In the genomic region with DNA sequence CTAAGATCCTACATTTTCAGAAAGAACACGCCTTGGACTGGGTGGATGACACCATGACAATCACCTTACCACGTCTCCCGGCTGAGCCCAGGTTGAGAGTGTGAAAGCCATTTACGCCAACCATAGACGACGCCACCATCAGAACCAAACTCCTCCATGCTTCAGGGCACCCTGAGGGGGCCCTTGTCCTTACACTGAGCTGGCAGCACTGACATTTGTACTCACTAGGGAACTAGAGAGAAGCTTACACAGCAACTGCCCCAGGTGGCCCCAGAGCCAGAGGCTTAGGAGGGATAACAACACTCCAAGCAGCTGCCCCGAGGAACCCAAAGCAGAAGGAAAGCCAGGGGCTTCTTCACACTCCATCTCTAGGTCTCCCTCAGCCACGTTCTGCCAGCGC, we compare ENCODE assay signal across 10 mouse cellular contexts. TPM values are rescaled to one million over a fixed set of nuclear protein-coding genes. Genes with fewer than 3 reads are reported as not detected.
DNase-seq lines count a peak whose midpoint lies in the region; ATAC-seq and TF ChIP-seq lines count a peak whose summit lies in the region.
"Had no signal": no experiment of that assay in that cellular context is flagged by ENCODE, and none has a peak within 500 bp of the region (broad histone marks: within the 10 kb centered on the region; RNA-seq: fewer than 3 reads in every experiment).

No protein-coding gene starts in this region.

- peak overlapping the region; percentile 87 for H3K4me2 ChIP-seq in heart, embryonic 13.5 days
- H3K4me2 ChIP-seq in embryonic facial prominence, embryonic 14.5 days (ENCODE audit: low read depth, low read length): peak overlapping the region; percentile 87; the same call in 1 of the 2 replicates

- DNase-seq in heart, postnatal 4 days: no peak
- DNase-seq in MEL (ENCODE audit: low read depth, low spot score) (peak; percentile 73), liver (peak; percentile 41)
- no peak for DNase-seq in embryonic facial prominence, embryonic 14.5 days (ENCODE audit: low spot score)
- no peak for DNase-seq in yolk sac, embryonic 10.5 days (ENCODE audit: low spot score)
- DNase-seq in cerebellum, adult 11-12 months: no peak
- no peak for DNase-seq in left cerebral cortex, postnatal 14 days (ENCODE audit: low spot score in 2 of 2)

- peaks cover 68% of the 10 kb centered on the region for H3K79me2 ChIP-seq in MEL (ENCODE audit: control insufficient read depth, insufficient read depth, low read length, poor library complexity)

- WGBS in heart, embryonic 13.5 days: 24% methylated on average over 9 of the region's 9 CpGs
- 66% methylated on average over 9 of the region's 9 CpGs for WGBS in embryonic facial prominence, embryonic 14.5 days

- no peak for TF ChIP-seq RAD21 in MEL (IDR thresholded peaks at IDR 0.05; ENCODE audit: low read depth, low read length)

- intact Hi-C loops in left cerebral cortex, postnatal 14 days (cut with DNase I): no loop called here

- H3K9ac ChIP-seq in heart, embryonic 13.5 days: peak overlapping the region; percentile 96
- peak overlapping the region; percentile 85 for H3K9ac ChIP-seq in MEL (ENCODE audit: control insufficient read depth, low read depth, low read length, poor library complexity, severe bottlenecking)
- H3K9ac ChIP-seq in embryonic facial prominence, embryonic 14.5 days (ENCODE audit: low read depth, low read length): peak overlapping the region; percentile 34; the same call in 1 of the 2 replicates

- peaks cover 73% of the 10 kb centered on the region for H3K4me1 ChIP-seq in heart, embryonic 13.5 days
- peaks cover 30 to 70% of the 10 kb centered on the region in 2 experiments for H3K4me1 ChIP-seq in MEL (ENCODE audit: control insufficient read depth in 1 of 2, insufficient read depth in 2 of 2, low read length in 2 of 2)
- H3K4me1 ChIP-seq in embryonic facial prominence, embryonic 14.5 days (ENCODE audit: control insufficient read depth, insufficient read depth, low read length): peaks cover 37% of the 10 kb centered on the region

- H3K27ac ChIP-seq in heart, embryonic 13.5 days (replicated peaks): peak overlapping the region; percentile 99
- peak overlapping the region; percentile 91 for H3K27ac ChIP-seq in MEL (ENCODE audit: control insufficient read depth, low read depth, low read length)
- H3K27ac ChIP-seq in embryonic facial prominence, embryonic 14.5 days (replicated peaks; ENCODE audit: low read depth, low read length): no peak overlapping the region

- ATAC-seq in heart, embryonic 13.5 days (ENCODE audit: extremely low read depth, insufficient number of reproducible peaks, low FRiP score, low TSS enrichment): no peak
- ATAC-seq in embryonic facial prominence, embryonic 14.5 days (ENCODE audit: low read depth): no peak

- no peak for TF ChIP-seq CTCF in MEL (IDR thresholded peaks at IDR 0.05 in 2 of 3, conservative IDR thresholded peaks at IDR 0.05 in 1 of 3; ENCODE audit: control insufficient read depth in 1 of 3, insufficient read depth in 1 of 3, low read depth in 2 of 3, low read length in 3 of 3, poor library complexity in 1 of 3, severe bottlenecking in 1 of 3)

- peaks cover 27% of the 10 kb centered on the region for H3K36me3 ChIP-seq in heart, embryonic 13.5 days
- H3K36me3 ChIP-seq in MEL (ENCODE audit: control insufficient read depth in 1 of 2, insufficient read depth in 2 of 2, low read length in 2 of 2): peaks cover 2 to 53% of the 10 kb centered on the region in 2 experiments; a peak in 3 of 4 replicates
- peaks cover 16% of the 10 kb centered on the region for H3K36me3 ChIP-seq in embryonic facial prominence, embryonic 14.5 days (ENCODE audit: control insufficient read depth, insufficient read depth, low read length)

- TF ChIP-seq EP300 in MEL (IDR thresholded peaks at IDR 0.05; ENCODE audit: low read depth in 1 of 2, low read length in 2 of 2): no peak; a peak in 1 of 4 replicates

- no peaks in the 10 kb centered on the region for H3K27me3 ChIP-seq in heart, embryonic 13.5 days (replicated peaks)
- no peaks in the 10 kb centered on the region for H3K27me3 ChIP-seq in MEL (ENCODE audit: control insufficient read depth in 1 of 2, insufficient read depth in 2 of 2, low read length in 2 of 2)
- no peaks in the 10 kb centered on the region for H3K27me3 ChIP-seq in embryonic facial prominence, embryonic 14.5 days (replicated peaks; ENCODE audit: control insufficient read depth, insufficient read depth, low read length)

- peak overlapping the region; percentile 94 for H3K4me3 ChIP-seq in heart, embryonic 13.5 days
- peak overlapping the region; percentile 81 to 98 for H3K4me3 ChIP-seq in MEL (ENCODE audit: control insufficient read depth in 1 of 2, insufficient read depth in 1 of 2, low read depth in 2 of 2, low read length in 2 of 2)
- no peak overlapping the region for H3K4me3 ChIP-seq in embryonic facial prominence, embryonic 14.5 days (ENCODE audit: low read depth, low read length)

- no peaks in the 10 kb centered on the region for H3K9me3 ChIP-seq in heart, embryonic 13.5 days
- no peaks in the 10 kb centered on the region for H3K9me3 ChIP-seq in MEL (replicated peaks; ENCODE audit: insufficient read depth, low read length)
- no peaks in the 10 kb centered on the region for H3K9me3 ChIP-seq in embryonic facial prominence, embryonic 14.5 days (ENCODE audit: control insufficient read depth, low read length)

- TF ChIP-seq POLR2A in MEL (IDR thresholded peaks at IDR 0.05; ENCODE audit: control insufficient read depth in 1 of 2, insufficient read depth in 1 of 2, low read depth in 1 of 2, low read length in 2 of 2, poor library complexity in 1 of 2): no peak; a peak in 1 of 4 replicates

TF ChIP-seq in MEL, 35 proteins besides CTCF, POLR2A, EP300 and RAD21:
- TF ChIP-seq ZMIZ1 (IDR thresholded peaks at IDR 0.05; ENCODE audit: low read depth, low read length) (no peak), ETS1 (IDR thresholded peaks at IDR 0.05; ENCODE audit: low read depth, low read length) (peak; percentile 27; the same call in 1 of the 2 replicates)

RNA-seq across cellular contexts. Expression of gene Adcy6, which starts 3.1 kb away (rescaled TPM):
- 29.0 and 32.4 TPM in 2 replicates for polyA plus RNA-seq in heart, embryonic 13.5 days (2015; fragmentation: Nextera tagmentation; extraction: Ambion mirVana)
- 100 to 1,000 TPM; 141 to 152 TPM for total RNA-seq in heart, postnatal 4 days (2021)
- 58.9 and 76.0 TPM in 2 replicates for total RNA-seq in MEL (2012; rRNA removed)
- polyA plus RNA-seq in MEL (2012; ENCODE audit: insufficient read depth in 1 of 2, insufficient read length in 2 of 2, low read depth in 1 of 2, low replicate concordance in 2 of 2, missing spikeins in 1 of 2): 10 to 100 TPM in 1 of 2 experiments, not detected in 1; 77.3 TPM
- 14.9 and 18.8 TPM in 2 replicates for polyA plus RNA-seq in embryonic facial prominence, embryonic 14.5 days (2014; fragmentation: Nextera tagmentation; extraction: Ambion mirVana)
- 10 to 100 TPM; 47.8 to 50.2 TPM for total RNA-seq in left cerebral cortex, postnatal 14 days (2021)

RNA-seq across cellular contexts. Expression of gene Cacnb3, which starts 23.9 kb away (rescaled TPM):
- polyA plus RNA-seq in heart, embryonic 13.5 days (2015; fragmentation: Nextera tagmentation; extraction: Ambion mirVana): 9.5 and 10.8 TPM in 2 replicates
- 10 to 100 TPM; 15.5 to 15.8 TPM for total RNA-seq in heart, postnatal 4 days (2021)
- 1.4 TPM in 2 replicates for total RNA-seq in MEL (2012; rRNA removed)
- polyA plus RNA-seq in MEL (2012; ENCODE audit: insufficient read depth in 1 of 2, insufficient read length in 2 of 2, low read depth in 1 of 2, low replicate concordance in 2 of 2, missing spikeins in 1 of 2): 1 to 10 TPM in 1 of 2 experiments, not detected in 1; 8.5 TPM
- 29.0 and 37.0 TPM in 2 replicates for polyA plus RNA-seq in embryonic facial prominence, embryonic 14.5 days (2014; fragmentation: Nextera tagmentation; extraction: Ambion mirVana)
- total RNA-seq in left cerebral cortex, postnatal 14 days (2021): 100 to 1,000 TPM; 217 to 244 TPM
- total RNA-seq: hematopoietic stem cell, adult 5-6 weeks had no signal

RNA-seq across cellular contexts. Expression of gene 4930415O20Rik, which starts 35.9 kb away (rescaled TPM):
- 0.29 and 0.48 TPM in 2 replicates for polyA plus RNA-seq in heart, embryonic 13.5 days (2015; fragmentation: Nextera tagmentation; extraction: Ambion mirVana)
- total RNA-seq in heart, postnatal 4 days (2021): not detected
- total RNA-seq in MEL (2012; rRNA removed): 0.50 TPM in 1 of 2 replicates, not detected in the other
- under 1 TPM in 1 of 2 experiments, not detected in 1; 0.31 TPM for polyA plus RNA-seq in MEL (2012; ENCODE audit: insufficient read depth in 1 of 2, insufficient read length in 2 of 2, low read depth in 1 of 2, low replicate concordance in 2 of 2, missing spikeins in 1 of 2)
- not detected in 2 replicates for polyA plus RNA-seq in embryonic facial prominence, embryonic 14.5 days (2014; fragmentation: Nextera tagmentation; extraction: Ambion mirVana)
- not detected for total RNA-seq in left cerebral cortex, postnatal 14 days (2021)
- total RNA-seq: ES-E14; hematopoietic stem cell, adult 5-6 weeks had no signal

RNA-seq across cellular contexts. Expression of gene Ccnt1, which starts 36.0 kb away (rescaled TPM):
- 35.2 and 35.8 TPM in 2 replicates for polyA plus RNA-seq in heart, embryonic 13.5 days (2015; fragmentation: Nextera tagmentation; extraction: Ambion mirVana)
- total RNA-seq in heart, postnatal 4 days (2021): 10 to 100 TPM; 33.8 to 34.1 TPM
- 40.5 and 44.0 TPM in 2 replicates for total RNA-seq in MEL (2012; rRNA removed)
- 10 to 100 TPM; 19.5 to 63.2 TPM for polyA plus RNA-seq in MEL (2012; ENCODE audit: insufficient read depth in 1 of 2, insufficient read length in 2 of 2, low read depth in 1 of 2, low replicate concordance in 2 of 2, missing spikeins in 1 of 2)
- polyA plus RNA-seq in embryonic facial prominence, embryonic 14.5 days (2014; fragmentation: Nextera tagmentation; extraction: Ambion mirVana): 47.9 and 51.3 TPM in 2 replicates
- 10 to 100 TPM; 40.5 to 45.3 TPM for total RNA-seq in left cerebral cortex, postnatal 14 days (2021)

RNA-seq across cellular contexts. Expression of gene Ddx23, which starts 56.0 kb away (rescaled TPM):
- 16.5 and 20.8 TPM in 2 replicates for polyA plus RNA-seq in heart, embryonic 13.5 days (2015; fragmentation: Nextera tagmentation; extraction: Ambion mirVana)
- total RNA-seq in heart, postnatal 4 days (2021): 10 to 100 TPM; 57.6 to 59.6 TPM
- 193 and 213 TPM in 2 replicates for total RNA-seq in MEL (2012; rRNA removed)
- polyA plus RNA-seq in MEL (2012; ENCODE audit: insufficient read depth in 1 of 2, insufficient read length in 2 of 2, low read depth in 1 of 2, low replicate concordance in 2 of 2, missing spikeins in 1 of 2): 100 to 1,000 TPM; 194 to 252 TPM
- polyA plus RNA-seq in embryonic facial prominence, embryonic 14.5 days (2014; fragmentation: Nextera tagmentation; extraction: Ambion mirVana): 21.5 and 23.4 TPM in 2 replicates
- 10 to 100 TPM; 56.0 to 57.6 TPM for total RNA-seq in left cerebral cortex, postnatal 14 days (2021)

Comparison
In these comparisons a context has a peak if more than half of its experiments do, and no peak if none do; other contexts are left out.
1. H3K9ac ChIP-seq: peak in every context shown above with its lines; median percentile 96 in heart, embryonic 13.5 days; 85 in MEL; 34 in embryonic facial prominence, embryonic 14.5 days.
2. DNase-seq: peak in MEL (single experiment) and liver (single experiment); none in heart, postnatal 4 days (single experiment), embryonic facial prominence, embryonic 14.5 days (single experiment), yolk sac, embryonic 10.5 days (single experiment), cerebellum, adult 11-12 months (single experiment) and left cerebral cortex, postnatal 14 days (0 of 2).
3. RNA of gene Cacnb3, which starts 23.9 kb away (total RNA-seq): 217 to 244 TPM in left cerebral cortex, postnatal 14 days; 15.5 to 15.8 TPM in heart, postnatal 4 days and 1.4 TPM in MEL; every median in the first group is over 10 times any median in the second.